Mouse (Mus musculus): ENCODE measurements around the gene Grap.

Gene Grap

DNA sequence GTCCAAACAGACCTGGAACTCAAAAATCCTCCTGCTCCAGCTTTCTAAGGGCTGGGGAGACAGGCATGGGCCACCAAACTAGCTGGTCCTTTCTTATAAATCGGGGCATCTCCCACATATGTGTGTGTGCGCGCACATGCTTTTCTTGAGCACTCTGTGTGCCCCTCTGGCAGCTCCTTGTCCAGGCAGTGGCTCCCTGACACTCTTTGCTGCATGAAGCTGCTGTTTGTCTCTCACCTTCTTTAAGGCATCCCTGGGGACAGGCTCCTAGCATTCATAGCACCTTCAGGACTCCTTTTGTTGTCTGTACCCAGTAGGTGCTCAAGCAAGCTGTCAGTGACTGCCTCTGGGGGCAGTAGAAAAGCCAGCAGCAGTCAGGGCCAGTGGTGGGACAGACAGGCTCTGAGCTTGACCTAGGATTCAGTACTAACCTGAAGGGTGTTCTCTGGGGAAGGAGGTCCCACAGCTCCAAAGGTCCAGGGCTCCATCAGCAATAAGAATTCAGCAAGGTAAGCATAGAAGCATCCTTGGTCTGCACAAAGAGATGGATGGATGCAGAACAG lies 5.4 kb downstream of the Grap start:
- DNase-seq: peak in 1 of 2 experiments; percentile 28

DNA sequence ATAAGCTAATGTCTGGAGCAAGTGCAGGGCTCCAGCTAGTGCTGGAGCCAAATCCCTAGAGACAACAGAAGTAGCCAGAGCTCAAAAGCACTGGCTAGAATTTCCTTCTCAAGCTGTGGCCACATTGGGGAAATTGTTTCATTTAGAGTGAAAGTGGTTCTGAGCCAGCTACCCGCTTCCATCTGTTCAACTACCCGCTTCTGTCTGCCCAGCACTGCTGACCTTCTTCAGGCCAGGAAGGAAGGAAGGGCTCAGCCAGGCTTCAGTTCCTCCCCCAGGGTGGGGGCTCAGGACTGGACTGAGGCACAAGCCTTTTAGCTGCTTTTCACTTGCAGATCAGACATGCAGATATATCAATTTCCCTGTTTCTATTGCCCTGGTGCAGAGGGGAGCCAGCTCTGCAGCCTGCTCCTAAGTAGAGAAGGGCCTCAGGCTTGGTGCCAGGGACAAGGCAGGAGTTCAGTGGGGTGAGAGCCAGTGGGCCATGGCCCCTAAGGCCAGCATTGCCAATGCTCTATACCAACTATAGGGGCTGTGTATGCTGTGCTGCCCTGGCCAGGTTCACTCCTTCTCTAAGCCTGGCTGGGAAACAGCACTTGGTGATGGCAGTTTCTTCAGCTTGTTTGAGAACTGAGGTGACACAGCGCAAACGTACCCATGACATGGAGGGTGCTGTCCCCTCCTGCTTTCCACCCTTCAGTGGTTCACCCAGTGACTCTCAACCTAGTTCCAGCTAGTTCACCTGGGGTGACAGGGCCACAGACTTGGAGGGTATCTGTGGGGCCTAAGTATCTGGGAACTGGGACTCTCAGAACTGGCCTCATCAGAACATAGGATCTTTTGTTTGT lies 6.2 kb downstream of the Grap start:
- DNase-seq: peak; percentile 67 to 75

GRCm38 (mm10) chr11:61660001-61660400 lies 6.9 kb downstream of the Grap start:
- DNase-seq: peak; percentile 54 to 64

- peak in 1 of 2 experiments; percentile 23 for DNase-seq
Measured at GRCm38 (mm10) chr11:61660806-61661392, 7.8 kb downstream of the Grap start.

- DNase-seq: no peak
Measured at GRCm38 (mm10) chr11:61662189-61662588, 9.1 kb downstream of the Grap start.

DNA sequence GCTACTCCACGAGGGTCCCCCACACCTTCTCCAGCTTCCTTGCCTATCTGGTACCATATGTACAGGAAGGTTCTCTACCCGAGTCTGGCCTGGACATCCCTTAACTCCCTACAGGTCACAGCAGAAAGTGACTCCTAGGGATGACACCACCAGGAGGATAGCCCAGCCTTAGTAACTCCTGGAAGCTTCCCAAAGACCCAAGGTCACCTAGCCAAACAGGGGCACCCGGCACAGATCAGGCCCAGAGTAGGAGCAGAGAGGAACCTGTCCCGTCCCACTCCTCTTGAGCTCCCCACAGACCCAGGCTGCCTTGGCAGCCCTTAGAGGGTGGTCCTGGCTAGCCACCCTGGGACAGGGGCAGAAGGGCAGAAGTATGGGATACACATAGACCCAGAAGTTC lies 12.3 kb downstream of the Grap start:
- no peak for DNase-seq

GRCm38 (mm10) chr11:61665991-61666799 lies 13.1 kb downstream of the Grap start:
- peak; percentile 66 to 70 for DNase-seq

GRCm38 (mm10) chr11:61667248-61667647 lies 14.2 kb downstream of the Grap start:
- no peak for DNase-seq

DNA sequence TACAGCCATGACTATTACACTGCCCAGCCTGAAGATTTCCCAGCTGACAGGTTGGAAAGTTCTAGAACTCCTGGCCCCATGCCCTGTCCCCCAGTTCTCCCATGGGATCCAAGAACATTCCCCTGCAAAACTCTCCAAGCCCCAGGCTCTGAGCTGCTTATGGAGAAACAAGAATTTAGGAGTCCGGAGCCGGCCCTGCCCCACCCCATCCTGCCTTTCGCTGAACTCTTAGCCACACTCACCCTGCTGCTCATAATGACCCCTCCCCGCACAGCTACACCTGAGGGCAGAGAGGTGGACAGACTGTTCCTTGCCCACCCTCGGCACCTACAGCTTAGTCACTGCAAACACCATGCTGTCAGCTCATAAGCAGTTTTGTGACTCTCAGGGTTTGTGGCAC lies 14.7 kb downstream of the Grap start:
- DNase-seq: no peak

GRCm38 (mm10) chr11:61669492-61670490 lies 16.7 kb downstream of the Grap start:
- no peak for DNase-seq

- no peak for DNase-seq
Measured at GRCm38 (mm10) chr11:61671781-61672383, 18.8 kb downstream of the Grap start.

GRCm38 (mm10) chr11:61673686-61674085 lies 20.6 kb downstream of the Grap start:
- DNase-seq: peak; percentile 64 to 70

DNA sequence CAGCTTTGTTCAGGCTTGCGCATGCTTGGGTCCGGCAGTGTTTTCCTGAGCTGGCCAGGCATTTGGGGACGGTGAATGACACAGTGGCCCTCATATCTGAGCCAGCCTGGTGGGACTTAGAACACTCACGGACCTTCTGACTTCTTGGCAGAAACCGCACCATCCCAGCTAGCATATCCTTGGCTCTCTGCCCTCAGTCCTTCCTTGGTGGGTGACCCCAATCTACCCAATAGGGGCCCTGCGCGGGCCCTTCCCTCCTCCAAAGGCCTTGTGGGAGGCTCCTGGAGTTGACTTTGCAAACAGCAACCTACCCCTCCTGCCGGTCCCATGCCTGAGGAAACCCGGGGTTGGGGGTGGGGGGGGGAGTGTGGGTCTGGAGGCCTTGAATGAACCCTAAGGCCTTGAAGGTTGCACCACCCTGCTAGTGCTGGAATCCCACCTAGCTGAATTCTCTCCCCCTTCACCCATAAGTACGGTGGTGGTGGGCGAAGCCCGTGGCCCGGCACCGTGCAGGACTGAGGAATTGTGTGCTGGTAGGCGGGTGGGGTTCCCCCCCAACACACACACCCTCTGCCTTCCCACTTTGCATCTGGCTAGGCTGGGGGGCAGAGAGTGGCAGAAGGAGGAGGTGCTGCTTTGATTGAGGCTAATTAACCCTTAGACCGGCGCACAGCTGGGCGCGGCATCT lies 21.2 kb downstream of the Grap start:
- DNase-seq: no peak

DNA sequence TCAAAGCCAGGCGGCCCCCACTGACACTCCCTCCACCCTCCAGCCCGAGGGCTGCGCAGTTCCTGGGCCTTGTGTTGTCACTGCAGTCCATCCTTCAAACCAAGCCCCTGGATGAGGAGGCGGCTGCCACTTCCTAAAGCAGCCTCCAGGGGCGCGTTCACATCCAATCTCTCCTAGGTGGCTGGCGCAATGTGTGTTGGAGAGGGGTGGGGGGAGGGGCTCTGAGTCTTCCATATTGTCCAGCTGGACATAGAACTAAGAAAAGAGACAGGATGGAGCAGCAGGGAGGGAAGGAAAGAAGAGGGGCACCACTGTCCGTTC lies 21.7 kb downstream of the Grap start:
- no peak for DNase-seq

DNA sequence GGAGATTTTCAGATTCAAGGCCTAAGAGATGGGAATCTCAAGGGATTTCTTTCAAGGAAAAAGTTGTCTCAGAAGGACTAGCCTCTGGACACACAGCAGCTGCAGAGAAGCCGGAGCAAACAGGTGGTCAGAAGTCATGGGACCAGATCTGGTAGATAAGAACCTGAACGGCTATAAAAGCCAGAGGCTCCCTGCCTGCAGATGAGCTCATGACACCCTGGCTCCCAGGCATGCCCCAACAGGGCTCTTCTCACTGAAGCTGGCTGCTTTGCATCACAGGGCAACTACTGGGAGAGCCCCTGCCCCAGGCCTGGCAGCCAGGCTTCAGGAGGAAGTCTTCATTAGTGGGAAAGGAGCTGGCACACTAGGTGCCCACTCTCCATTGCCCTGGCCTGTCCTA lies 22.3 kb downstream of the Grap start:
- DNase-seq: no peak

DNA sequence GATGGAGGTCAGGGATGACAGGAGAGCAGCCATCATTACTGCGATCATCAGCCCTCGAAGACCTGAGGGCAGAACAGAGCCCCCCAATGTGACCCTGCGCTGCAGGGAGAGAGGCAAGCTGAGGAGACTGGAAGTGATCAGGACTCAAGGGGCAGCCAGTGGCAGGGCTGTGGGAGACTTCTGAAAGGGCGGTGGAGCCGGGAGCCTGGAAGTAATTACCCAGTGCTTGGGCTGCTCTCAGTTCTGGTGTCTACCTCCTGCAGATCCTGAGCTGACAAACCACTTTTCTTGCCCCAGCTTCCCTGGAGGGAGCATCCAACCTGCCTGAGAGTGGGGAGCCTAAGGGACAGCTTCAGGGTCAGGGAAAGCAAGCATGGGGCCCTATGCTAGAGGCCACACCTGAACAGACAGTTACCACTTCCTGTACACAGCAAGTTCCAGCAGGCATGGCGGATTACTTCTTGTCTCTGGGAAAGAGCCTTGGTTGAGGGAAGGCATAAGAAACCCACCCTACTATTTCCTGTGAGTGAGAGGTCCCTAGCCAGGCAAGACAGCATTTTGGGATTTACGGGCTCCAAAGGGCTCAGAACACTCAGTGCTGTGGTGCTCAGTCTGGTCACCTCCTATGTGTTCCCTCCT lies 23.3 kb downstream of the Grap start:
- DNase-seq: no peak

- DNase-seq: no peak
Measured at GRCm38 (mm10) chr11:61677709-61678108, 24.6 kb downstream of the Grap start.

- no peak for DNase-seq
Measured at GRCm38 (mm10) chr11:61679091-61679866, 26.2 kb downstream of the Grap start.

DNA sequence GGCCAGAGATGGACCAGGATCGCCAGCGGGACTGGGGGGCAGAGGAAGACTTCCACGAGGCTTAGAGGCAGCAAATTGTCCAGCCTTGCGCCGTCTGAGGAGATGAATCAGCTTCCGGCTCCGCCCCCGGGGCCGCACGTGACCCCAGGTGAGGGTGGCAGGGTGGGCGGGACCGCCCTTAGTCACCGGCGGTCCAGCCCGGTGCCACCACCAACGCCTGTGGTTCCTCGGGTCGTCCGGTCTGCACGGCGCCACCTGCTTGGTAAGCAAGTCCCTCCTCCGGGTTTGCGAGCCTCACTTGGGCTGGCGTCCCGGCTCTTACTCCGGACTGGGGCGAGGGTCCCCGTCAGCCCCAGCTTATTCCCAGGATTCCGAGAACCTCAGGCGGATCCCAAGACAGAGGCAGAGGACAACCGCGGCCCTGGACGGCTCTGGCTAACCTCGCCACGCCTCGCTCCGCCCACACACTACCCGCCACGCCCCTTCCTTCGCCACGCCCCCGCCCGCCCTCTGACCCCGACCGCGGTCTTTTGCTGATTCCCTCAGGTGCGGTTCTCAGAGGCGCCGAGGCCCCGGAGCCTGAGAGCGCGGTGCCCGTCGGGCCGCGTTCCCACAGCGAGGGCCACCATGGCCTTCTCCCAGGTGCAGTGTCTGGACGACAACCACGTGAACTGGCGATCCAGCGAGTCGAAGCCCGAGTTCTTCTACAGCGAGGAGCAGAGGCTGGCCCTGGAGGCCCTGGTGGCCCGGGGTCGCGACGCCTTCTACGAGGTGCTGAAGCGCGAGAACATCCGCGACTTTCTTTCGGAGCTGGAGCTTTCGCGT lies 31.1 kb downstream of the Grap start, which contains the start of gene Fam83g:
Gene Fam83g (plus strand): TSS at position 185 of the 825 bp plus-strand sequence.
- no peak for DNase-seq
